Mouse (Mus musculus): ENCODE measurements around the gene Nrm. TPM values are rescaled to one million over a fixed set of nuclear protein-coding genes. Genes with fewer than 3 reads are reported as not detected.

Gene Nrm
- total and polyA plus RNA-seq, 3 experiments: 11.1 to 49.9 TPM; not detected in 1

- H3K27ac ChIP-seq (ENCODE audit: control insufficient read depth, low read depth, low read length): peak overlapping the region; percentile 33
- peak overlapping the region; percentile 75 for H3K9ac ChIP-seq (ENCODE audit: control insufficient read depth, low read depth, low read length, poor library complexity, severe bottlenecking)
- TF ChIP-seq POLR2A (IDR thresholded peaks at IDR 0.05; ENCODE audit: control insufficient read depth in 1 of 2, insufficient read depth in 1 of 2, low read depth in 1 of 2, low read length in 2 of 2, poor library complexity in 1 of 2) (no peak), EP300 (IDR thresholded peaks at IDR 0.05; ENCODE audit: low read depth in 1 of 2, low read length in 2 of 2) (no peak), CTCF (IDR thresholded peaks at IDR 0.05 in 2 of 3, conservative IDR thresholded peaks at IDR 0.05 in 1 of 3; ENCODE audit: control insufficient read depth in 1 of 3, insufficient read depth in 1 of 3, low read depth in 2 of 3, low read length in 3 of 3, poor library complexity in 1 of 3, severe bottlenecking in 1 of 3) (no peak), RAD21 (IDR thresholded peaks at IDR 0.05; ENCODE audit: low read depth, low read length) (no peak), POLR2AphosphoS2 (IDR thresholded peaks at IDR 0.05; ENCODE audit: low read length) (no peak), NELFE (IDR thresholded peaks at IDR 0.05; ENCODE audit: low read depth, low read length) (no peak), CHD1 (IDR thresholded peaks at IDR 0.05; ENCODE audit: low read depth, low read length) (no peak), TAL1 (IDR thresholded peaks at IDR 0.05; ENCODE audit: low read length) (no peak), ZNF384 (IDR thresholded peaks at IDR 0.05; ENCODE audit: low read depth, low read length) (no peak), ZMIZ1 (IDR thresholded peaks at IDR 0.05; ENCODE audit: low read depth, low read length) (no peak), MYB (IDR thresholded peaks at IDR 0.05; ENCODE audit: low read depth, low read length) (no peak), BHLHE40 (IDR thresholded peaks at IDR 0.05; ENCODE audit: borderline replicate concordance, low read depth, low read length) (no peak), MYC (IDR thresholded peaks at IDR 0.05; ENCODE audit: low read depth, low read length) (no peak), MAFK (IDR thresholded peaks at IDR 0.05; ENCODE audit: borderline replicate concordance, low read depth, low read length) (no peak), ZC3H11A (IDR thresholded peaks at IDR 0.05; ENCODE audit: low read depth, low read length) (no peak)
- peaks cover 1 to 12% of the 10 kb centered on the region in 2 experiments for H3K36me3 ChIP-seq (ENCODE audit: control insufficient read depth in 1 of 2, insufficient read depth in 2 of 2, low read length in 2 of 2)
- H3K79me2 ChIP-seq (ENCODE audit: control insufficient read depth, insufficient read depth, low read length, poor library complexity): peaks cover 17% of the 10 kb centered on the region
- peak overlapping the region; percentile 71 to 95 for H3K4me3 ChIP-seq (ENCODE audit: control insufficient read depth in 1 of 2, insufficient read depth in 1 of 2, low read depth in 2 of 2, low read length in 2 of 2)
- H3K9me3 ChIP-seq (replicated peaks; ENCODE audit: insufficient read depth, low read length): no peaks in the 10 kb centered on the region
- H3K4me1 ChIP-seq (ENCODE audit: control insufficient read depth in 1 of 2, insufficient read depth in 2 of 2, low read length in 2 of 2): peaks cover 0 to 14% of the 10 kb centered on the region in 2 experiments; a peak in 2 of 4 replicates
- no peaks in the 10 kb centered on the region for H3K27me3 ChIP-seq (ENCODE audit: control insufficient read depth in 1 of 2, insufficient read depth in 2 of 2, low read length in 2 of 2)
- DNase-seq (ENCODE audit: low read depth, low spot score): no peak
These were observed 48.2 kb downstream of the Nrm start for GRCm38 (mm10) chr17:35909186-35909918.

- peak; percentile 96 for DNase-seq (ENCODE audit: low read depth, low spot score)
- peak within 1 kb of the TSS; percentile 71 to 95 for H3K4me3 ChIP-seq (ENCODE audit: control insufficient read depth in 1 of 2, insufficient read depth in 1 of 2, low read depth in 2 of 2, low read length in 2 of 2)
- peak within 1 kb of the TSS; percentile 75 for H3K9ac ChIP-seq (ENCODE audit: control insufficient read depth, low read depth, low read length, poor library complexity, severe bottlenecking)
- H3K27ac ChIP-seq (ENCODE audit: control insufficient read depth, low read depth, low read length): peak within 1 kb of the TSS; percentile 79
- H3K79me2 ChIP-seq (ENCODE audit: control insufficient read depth, insufficient read depth, low read length, poor library complexity): peaks cover 23% of the 10 kb centered on the region
- no peaks in the 10 kb centered on the region for H3K9me3 ChIP-seq (replicated peaks; ENCODE audit: insufficient read depth, low read length)
- H3K36me3 ChIP-seq (ENCODE audit: control insufficient read depth in 1 of 2, insufficient read depth in 2 of 2, low read length in 2 of 2): peaks cover 1 to 17% of the 10 kb centered on the region in 2 experiments
- H3K4me1 ChIP-seq (ENCODE audit: control insufficient read depth in 1 of 2, insufficient read depth in 2 of 2, low read length in 2 of 2): peaks cover 0 to 20% of the 10 kb centered on the region in 2 experiments; a peak in 2 of 4 replicates
- no peaks in the 10 kb centered on the region for H3K27me3 ChIP-seq (ENCODE audit: control insufficient read depth in 1 of 2, insufficient read depth in 2 of 2, low read length in 2 of 2)
- TF ChIP-seq NELFE (IDR thresholded peaks at IDR 0.05; ENCODE audit: low read depth, low read length) (peak; percentile 64), MAZ (IDR thresholded peaks at IDR 0.05; ENCODE audit: low read depth, low read length) (peak; percentile 76; the same call in 1 of the 2 replicates), GABPA (IDR thresholded peaks at IDR 0.05; ENCODE audit: low read depth, low read length) (no peak), HCFC1 (IDR thresholded peaks at IDR 0.05; ENCODE audit: low read depth, low read length) (peak; percentile 78), ZC3H11A (IDR thresholded peaks at IDR 0.05; ENCODE audit: low read depth, low read length) (no peak; the same call in 1 of the 2 replicates), TAL1 (IDR thresholded peaks at IDR 0.05; ENCODE audit: low read length) (no peak), NRF1 (IDR thresholded peaks at IDR 0.05; ENCODE audit: insufficient read depth, low read depth, low read length, poor library complexity, severe bottlenecking) (0 out of 2 replicates have a peak, but pooled peaks have one; percentile 16), POLR2AphosphoS5 (IDR thresholded peaks at IDR 0.05; ENCODE audit: borderline replicate concordance, low read depth, low read length) (no peak), MYB (IDR thresholded peaks at IDR 0.05; ENCODE audit: low read depth, low read length) (peak; percentile 43; the same call in 1 of the 2 replicates), GATA1 (IDR thresholded peaks at IDR 0.05; ENCODE audit: low read depth, low read length) (peak; percentile 61), TCF12 (IDR thresholded peaks at IDR 0.05; ENCODE audit: low read depth, low read length) (peak; percentile 56), POLR2A (IDR thresholded peaks at IDR 0.05; ENCODE audit: control insufficient read depth in 1 of 2, insufficient read depth in 1 of 2, low read depth in 1 of 2, low read length in 2 of 2, poor library complexity in 1 of 2) (peak; percentile 63 to 83; a peak in 3 of 4 replicates), ETS1 (IDR thresholded peaks at IDR 0.05; ENCODE audit: low read depth, low read length) (peak; percentile 58; the same call in 1 of the 2 replicates), EP300 (IDR thresholded peaks at IDR 0.05; ENCODE audit: low read depth in 1 of 2, low read length in 2 of 2) (peak in 1 of 2 experiments; percentile 52; a peak in 2 of 4 replicates), POLR2AphosphoS2 (IDR thresholded peaks at IDR 0.05; ENCODE audit: low read length) (peak; percentile 100), ZMIZ1 (IDR thresholded peaks at IDR 0.05; ENCODE audit: low read depth, low read length) (peak; percentile 77; the same call in 1 of the 2 replicates), SMC3 (IDR thresholded peaks at IDR 0.05; ENCODE audit: low read depth, low read length) (peak; percentile 39), BHLHE40 (IDR thresholded peaks at IDR 0.05; ENCODE audit: borderline replicate concordance, low read depth, low read length) (0 out of 2 replicates have a peak, but pooled peaks have one; percentile 52), USF1 (IDR thresholded peaks at IDR 0.05; ENCODE audit: low read depth, low read length) (no peak), MXI1 (IDR thresholded peaks at IDR 0.05; ENCODE audit: low read depth, low read length) (peak; percentile 68), SIN3A (IDR thresholded peaks at IDR 0.05; ENCODE audit: low read length) (peak; percentile 87), CHD2 (IDR thresholded peaks at IDR 0.05; ENCODE audit: low read length) (peak; percentile 59)
These were observed 48.8 kb downstream of the Nrm start, which contains the start of gene Atat1 for GRCm38 (mm10) chr17:35909919-35910369. Atat1 (minus strand) TSS chr17:35910075.

Measured in MEL (cell line).